In the genomic region with DNA sequence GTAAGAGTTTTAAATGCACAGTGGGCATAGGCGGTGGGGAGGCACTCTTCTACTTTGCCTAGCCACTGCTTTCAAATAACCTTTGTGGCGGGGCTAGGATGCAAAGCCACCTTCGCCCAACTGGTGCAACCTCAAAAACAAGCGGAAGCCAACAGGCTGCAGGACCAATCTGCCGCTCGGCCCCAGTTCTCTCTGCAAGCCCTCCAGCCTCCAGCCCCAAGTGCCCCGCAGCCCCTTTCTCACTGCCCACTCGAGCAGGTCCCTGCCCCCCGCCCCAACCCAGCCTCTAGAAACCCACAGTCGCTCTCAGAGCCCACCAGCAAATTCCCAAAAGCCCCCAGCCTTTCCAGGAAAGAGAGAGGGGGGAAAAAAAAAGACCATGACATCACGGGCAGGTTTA, we compare ENCODE assay signal across 8 mouse cellular contexts.
DNase-seq lines count a peak whose midpoint lies in the region; TF ChIP-seq lines count a peak whose summit lies in the region.

No protein-coding gene starts in this region.

- 8% methylated on average over 11 of the region's 11 CpGs for WGBS in cerebellum, adult 2 months

- no peak for TF ChIP-seq CTCF in testis, adult 2 months (IDR thresholded peaks at IDR 0.05; ENCODE audit: control insufficient read depth, insufficient read depth, insufficient replicate concordance, low read depth, low read length)
- TF ChIP-seq CTCF in cerebellum, adult 2 months (IDR thresholded peaks at IDR 0.05; ENCODE audit: borderline replicate concordance, insufficient read depth, low read depth, low read length): no peak

- no peak for DNase-seq in testis, postnatal 14 days (ENCODE audit: low spot score)
- DNase-seq in cerebellum, adult 2 months: peak; percentile 33 to 49
- peak; percentile 33 to 50 for DNase-seq in gastrocnemius, postnatal 36 days
- peak; percentile 50 for DNase-seq in kidney, adult 9 months
- peak; percentile 48 for DNase-seq in lung, postnatal 14 days
- peak; percentile 23 for DNase-seq in spleen, adult 12 weeks (ENCODE audit: low spot score)
- DNase-seq in frontal cortex, postnatal 25 days (ENCODE audit: low spot score in 2 of 2): no peak

- peak overlapping the region; percentile 79 for H3K4me3 ChIP-seq in testis, adult 2 months (ENCODE audit: control insufficient read depth, low read depth, low read length)
- H3K4me3 ChIP-seq in cerebellum, adult 2 months (replicated peaks; ENCODE audit: insufficient read depth, low read depth, low read length): peak overlapping the region; percentile 45

- 0 out of 2 replicates have a peak, but pooled peaks cover 3% of the 10 kb centered on the region for H3K27me3 ChIP-seq in testis, adult 2 months (ENCODE audit: control insufficient read depth, insufficient read depth, low read length)
- no peaks in the 10 kb centered on the region for H3K27me3 ChIP-seq in cerebellum, adult 2 months (ENCODE audit: control insufficient read depth, insufficient read depth, low read length)

- H3K4me1 ChIP-seq in testis, adult 2 months (ENCODE audit: control insufficient read depth, insufficient read depth, low read length): peaks cover 8% of the 10 kb centered on the region
- H3K4me1 ChIP-seq in cerebellum, adult 2 months (ENCODE audit: control insufficient read depth, insufficient read depth, low read length): peaks cover 6% of the 10 kb centered on the region

- TF ChIP-seq POLR2A in testis, adult 2 months (IDR thresholded peaks at IDR 0.05; ENCODE audit: control insufficient read depth, low read depth, low read length): no peak
- TF ChIP-seq POLR2A in cerebellum, adult 2 months (IDR thresholded peaks at IDR 0.05; ENCODE audit: borderline replicate concordance, insufficient read depth, low read length): no peak

- peak overlapping the region; percentile 75 for H3K27ac ChIP-seq in testis, adult 2 months (ENCODE audit: control insufficient read depth, insufficient read depth, low read depth, low read length)
- H3K27ac ChIP-seq in cerebellum, adult 2 months (ENCODE audit: insufficient read depth, low read length): no peak overlapping the region

- H3K36me3 ChIP-seq in testis, adult 2 months (ENCODE audit: control insufficient read depth, insufficient read depth, low read length): no peaks in the 10 kb centered on the region

- intact Hi-C loops in gastrocnemius, postnatal 36 days (cut with DNase I): loop anchor here (5.0 kb wide), 1 partner anchor 267 kb away; no protein-coding TSS in a partner anchor

Comparison
In these comparisons a context has a peak if more than half of its experiments do, and no peak if none do; other contexts are left out.
1. DNase-seq: peak in cerebellum, adult 2 months (2 of 2), gastrocnemius, postnatal 36 days (2 of 2), kidney, adult 9 months (single experiment), lung, postnatal 14 days (single experiment) and spleen, adult 12 weeks (single experiment); none in testis, postnatal 14 days (single experiment) and frontal cortex, postnatal 25 days (0 of 2).